Mouse (Mus musculus): ENCODE measurements around the gene Dusp10. TPM values are rescaled to one million over a fixed set of nuclear protein-coding genes. Genes with fewer than 3 reads are reported as not detected.

The Dusp10 gene
- polyA plus RNA-seq, 1 experiment = 0.22 TPM

GRCm38 (mm10) chr1:184005315-184006058 lies 7.6 kb upstream of the Dusp10 start:
- no peaks in the 10 kb centered on the region for H3K9me3 ChIP-seq (ENCODE audit: control insufficient read depth, low read length)
- H3K4me3 ChIP-seq (replicated peaks) = no peak overlapping the region
- H3K27me3 ChIP-seq (ENCODE audit: control insufficient read depth) = no peaks in the 10 kb centered on the region
- TF ChIP-seq GATA1 (IDR thresholded peaks at IDR 0.05; ENCODE audit: low read length) = no peak
- TF ChIP-seq TAL1 (IDR thresholded peaks at IDR 0.05; ENCODE audit: low read length) = no peak
- H3K4me1 ChIP-seq (ENCODE audit: control insufficient read depth) = no peaks in the 10 kb centered on the region
- H3K36me3 ChIP-seq (ENCODE audit: control insufficient read depth) = no peaks in the 10 kb centered on the region

GRCm38 (mm10) chr1:184006086-184006485 lies 7.0 kb upstream of the Dusp10 start:
- Histone ChIP-seq H3K4me3 (replicated peaks) (no peak overlapping the region), H3K9me3 (ENCODE audit: control insufficient read depth, low read length) (no peaks in the 10 kb centered on the region), H3K36me3 (ENCODE audit: control insufficient read depth) (no peaks in the 10 kb centered on the region), H3K4me1 (ENCODE audit: control insufficient read depth) (no peaks in the 10 kb centered on the region), H3K27me3 (ENCODE audit: control insufficient read depth) (no peaks in the 10 kb centered on the region)
- TF ChIP-seq GATA1 (IDR thresholded peaks at IDR 0.05; ENCODE audit: low read length) = no peak
- no peak for TF ChIP-seq TAL1 (IDR thresholded peaks at IDR 0.05; ENCODE audit: low read length)

GRCm38 (mm10) chr1:184011311-184011710 lies 1.8 kb upstream of the Dusp10 start:
- no peaks in the 10 kb centered on the region for H3K9me3 ChIP-seq (ENCODE audit: control insufficient read depth, low read length)
- TF ChIP-seq GATA1 (IDR thresholded peaks at IDR 0.05; ENCODE audit: low read length) (no peak), TAL1 (IDR thresholded peaks at IDR 0.05; ENCODE audit: low read length) (no peak)
- H3K4me1 ChIP-seq (ENCODE audit: control insufficient read depth) = no peaks in the 10 kb centered on the region; the same call in 1 of the 2 replicates
- H3K4me3 ChIP-seq (replicated peaks) = no peak overlapping the region
- H3K36me3 ChIP-seq (ENCODE audit: control insufficient read depth) = no peaks in the 10 kb centered on the region
- no peaks in the 10 kb centered on the region for H3K27me3 ChIP-seq (ENCODE audit: control insufficient read depth)

- no peaks in the 10 kb centered on the region for H3K9me3 ChIP-seq (ENCODE audit: control insufficient read depth, low read length)
- no peak overlapping the region for H3K4me3 ChIP-seq (replicated peaks)
- TF ChIP-seq TAL1 (IDR thresholded peaks at IDR 0.05; ENCODE audit: low read length) (no peak), GATA1 (IDR thresholded peaks at IDR 0.05; ENCODE audit: low read length) (no peak)
- no peaks in the 10 kb centered on the region for H3K36me3 ChIP-seq (ENCODE audit: control insufficient read depth)
- no peaks in the 10 kb centered on the region for H3K27me3 ChIP-seq (ENCODE audit: control insufficient read depth)
- no peaks in the 10 kb centered on the region; the same call in 1 of the 2 replicates for H3K4me1 ChIP-seq (ENCODE audit: control insufficient read depth)
These were observed 989 bp downstream of the Dusp10 start for GRCm38 (mm10) chr1:184014091-184014490.

GRCm38 (mm10) chr1:184015995-184016730 lies 3.1 kb downstream of the Dusp10 start:
- Histone ChIP-seq H3K4me1 (ENCODE audit: control insufficient read depth) (peaks cover 2% of the 10 kb centered on the region; the same call in 1 of the 2 replicates), H3K27me3 (ENCODE audit: control insufficient read depth) (no peaks in the 10 kb centered on the region), H3K4me3 (replicated peaks) (no peak overlapping the region), H3K36me3 (ENCODE audit: control insufficient read depth) (no peaks in the 10 kb centered on the region), H3K9me3 (ENCODE audit: control insufficient read depth, low read length) (no peaks in the 10 kb centered on the region)
- no peak for TF ChIP-seq TAL1 (IDR thresholded peaks at IDR 0.05; ENCODE audit: low read length)
- no peak for TF ChIP-seq GATA1 (IDR thresholded peaks at IDR 0.05; ENCODE audit: low read length)

- TF ChIP-seq TAL1 (IDR thresholded peaks at IDR 0.05; ENCODE audit: low read length) (no peak), GATA1 (IDR thresholded peaks at IDR 0.05; ENCODE audit: low read length) (no peak)
- no peaks in the 10 kb centered on the region for H3K27me3 ChIP-seq (ENCODE audit: control insufficient read depth)
- no peaks in the 10 kb centered on the region for H3K9me3 ChIP-seq (ENCODE audit: control insufficient read depth, low read length)
- no peaks in the 10 kb centered on the region for H3K36me3 ChIP-seq (ENCODE audit: control insufficient read depth)
- no peak overlapping the region for H3K4me3 ChIP-seq (replicated peaks)
- peaks cover 2% of the 10 kb centered on the region; the same call in 1 of the 2 replicates for H3K4me1 ChIP-seq (ENCODE audit: control insufficient read depth)
These were observed 4.5 kb downstream of the Dusp10 start for GRCm38 (mm10) chr1:184017606-184018005.

GRCm38 (mm10) chr1:184019042-184019721 lies 6.1 kb downstream of the Dusp10 start:
- TF ChIP-seq GATA1 (IDR thresholded peaks at IDR 0.05; ENCODE audit: low read length) (no peak), TAL1 (IDR thresholded peaks at IDR 0.05; ENCODE audit: low read length) (no peak)
- Histone ChIP-seq H3K27me3 (ENCODE audit: control insufficient read depth) (no peaks in the 10 kb centered on the region), H3K36me3 (ENCODE audit: control insufficient read depth) (no peaks in the 10 kb centered on the region), H3K4me3 (replicated peaks) (no peak overlapping the region), H3K9me3 (ENCODE audit: control insufficient read depth, low read length) (no peaks in the 10 kb centered on the region), H3K4me1 (ENCODE audit: control insufficient read depth) (peaks cover 2% of the 10 kb centered on the region; the same call in 1 of the 2 replicates)

- peaks cover 2% of the 10 kb centered on the region; the same call in 1 of the 2 replicates for H3K4me1 ChIP-seq (ENCODE audit: control insufficient read depth)
- no peak for TF ChIP-seq GATA1 (IDR thresholded peaks at IDR 0.05; ENCODE audit: low read length)
- no peak for TF ChIP-seq TAL1 (IDR thresholded peaks at IDR 0.05; ENCODE audit: low read length)
- H3K9me3 ChIP-seq (ENCODE audit: control insufficient read depth, low read length) = no peaks in the 10 kb centered on the region
- H3K27me3 ChIP-seq (ENCODE audit: control insufficient read depth) = no peaks in the 10 kb centered on the region
- no peak overlapping the region for H3K4me3 ChIP-seq (replicated peaks)
- no peaks in the 10 kb centered on the region for H3K36me3 ChIP-seq (ENCODE audit: control insufficient read depth)
These were observed 6.6 kb downstream of the Dusp10 start for GRCm38 (mm10) chr1:184019722-184020107.

- no peak for TF ChIP-seq TAL1 (IDR thresholded peaks at IDR 0.05; ENCODE audit: low read length)
- TF ChIP-seq GATA1 (IDR thresholded peaks at IDR 0.05; ENCODE audit: low read length) = no peak
- Histone ChIP-seq H3K4me3 (replicated peaks) (no peak overlapping the region), H3K36me3 (ENCODE audit: control insufficient read depth) (no peaks in the 10 kb centered on the region), H3K27me3 (ENCODE audit: control insufficient read depth) (no peaks in the 10 kb centered on the region), H3K9me3 (ENCODE audit: control insufficient read depth, low read length) (no peaks in the 10 kb centered on the region), H3K4me1 (ENCODE audit: control insufficient read depth) (peaks cover 2% of the 10 kb centered on the region; the same call in 1 of the 2 replicates)
These were observed 10.9 kb downstream of the Dusp10 start for GRCm38 (mm10) chr1:184023971-184024370.

All from erythroblast, embryonic 14.5 days (primary cell).